Mouse (Mus musculus): ENCODE results near the gene Bpifa5. TPM values are rescaled to one million over a fixed set of nuclear protein-coding genes. Genes with fewer than 3 reads are reported as not detected.
A peak's percentile ranks its signal among the peaks of the same experiment; 100 is the strongest.

The Bpifa5 gene
- total RNA-seq (2014; rRNA removed) (not detected in 2 replicates), polyA plus RNA-seq (2015; fragmentation: Nextera tagmentation; extraction: Ambion mirVana) (not detected in 2 replicates)

GRCm38 (mm10) chr2:154162307-154162706 lies at the start of gene Bpifa5:
Gene Bpifa5 (plus strand): TSS chr2:154162607.
- Histone ChIP-seq H3K4me1 (ENCODE audit: insufficient read depth) (no peaks in the 10 kb centered on the region), H3K9ac (no peak within 1 kb of the TSS), H3K27me3 (ENCODE audit: insufficient read depth, low read length) (no peaks in the 10 kb centered on the region), H3K27ac (ENCODE audit: low read depth, low read length) (no peak within 1 kb of the TSS), H3K9me3 (ENCODE audit: low read length) (0 out of 2 replicates have a peak, but pooled peaks cover 3% of the 10 kb centered on the region), H3K36me3 (ENCODE audit: insufficient read depth) (no peaks in the 10 kb centered on the region), H3K4me3 (ENCODE audit: low read depth, low read length) (no peak within 1 kb of the TSS), H3K4me2 (ENCODE audit: low read depth) (no peak within 1 kb of the TSS)
- WGBS = 86% methylated on average over 8 of the region's 8 CpGs
- no peak for TF ChIP-seq CTCF (IDR thresholded peaks at IDR 0.05; ENCODE audit: low read depth)
- ATAC-seq = no peak
- no peak for DNase-seq

GRCm38 (mm10) chr2:154117381-154117780 lies 45.0 kb upstream of the Bpifa5 start:
- no peak overlapping the region for H3K27ac ChIP-seq (ENCODE audit: low read depth, low read length)
- no peaks in the 10 kb centered on the region for H3K4me1 ChIP-seq (ENCODE audit: insufficient read depth)
- DNase-seq (no peak), ATAC-seq (no peak)
- H3K9ac ChIP-seq = no peak overlapping the region
- H3K27me3 ChIP-seq (ENCODE audit: insufficient read depth, low read length) = no peaks in the 10 kb centered on the region
- no peaks in the 10 kb centered on the region for H3K9me3 ChIP-seq (ENCODE audit: low read length)
- H3K4me2 ChIP-seq (ENCODE audit: low read depth) = no peak overlapping the region
- no peak for TF ChIP-seq CTCF (IDR thresholded peaks at IDR 0.05; ENCODE audit: low read depth)
- H3K4me3 ChIP-seq (ENCODE audit: low read depth, low read length) = no peak overlapping the region
- WGBS = 86% methylated on average over 3 of the region's 3 CpGs
- H3K36me3 ChIP-seq (ENCODE audit: insufficient read depth) = no peaks in the 10 kb centered on the region

- Histone ChIP-seq H3K9ac (no peak within 1 kb of the TSS), H3K4me3 (ENCODE audit: low read depth, low read length) (no peak within 1 kb of the TSS), H3K4me1 (ENCODE audit: insufficient read depth) (no peaks in the 10 kb centered on the region), H3K36me3 (ENCODE audit: insufficient read depth) (no peaks in the 10 kb centered on the region), H3K4me2 (ENCODE audit: low read depth) (no peak within 1 kb of the TSS), H3K27me3 (ENCODE audit: insufficient read depth, low read length) (no peaks in the 10 kb centered on the region), H3K27ac (ENCODE audit: low read depth, low read length) (no peak within 1 kb of the TSS), H3K9me3 (ENCODE audit: low read length) (no peaks in the 10 kb centered on the region)
- 79% methylated on average over 2 of the region's 2 CpGs for WGBS
- DNase-seq (no peak), ATAC-seq (no peak)
- TF ChIP-seq CTCF (IDR thresholded peaks at IDR 0.05; ENCODE audit: low read depth) = no peak
Measured at GRCm38 (mm10) chr2:154130120-154130519, 32.3 kb upstream of the Bpifa5 start, which contains the start of gene Bpifa3. Gene Bpifa3 (plus strand): TSS chr2:154130336.

- H3K4me3 ChIP-seq (ENCODE audit: low read depth, low read length) = no peak within 1 kb of the TSS
- no peaks in the 10 kb centered on the region for H3K27me3 ChIP-seq (ENCODE audit: insufficient read depth, low read length)
- no peaks in the 10 kb centered on the region for H3K36me3 ChIP-seq (ENCODE audit: insufficient read depth)
- no peaks in the 10 kb centered on the region for H3K4me1 ChIP-seq (ENCODE audit: insufficient read depth)
- TF ChIP-seq CTCF (IDR thresholded peaks at IDR 0.05; ENCODE audit: low read depth) = no peak
- H3K9me3 ChIP-seq (ENCODE audit: low read length) = no peaks in the 10 kb centered on the region
- H3K4me2 ChIP-seq (ENCODE audit: low read depth) = no peak within 1 kb of the TSS
- ATAC-seq = no peak
- WGBS = 84% methylated on average over 4 of the region's 4 CpGs
- H3K27ac ChIP-seq (ENCODE audit: low read depth, low read length) = no peak within 1 kb of the TSS
- no peak within 1 kb of the TSS for H3K9ac ChIP-seq
- DNase-seq = no peak
Measured at GRCm38 (mm10) chr2:154142580-154142979, 19.8 kb upstream of the Bpifa5 start, which contains the start of gene Bpifa1. Gene Bpifa1 (plus strand): TSS chr2:154142880.

- ATAC-seq = peak; percentile 38; the same call in 1 of the 2 replicates
- WGBS = 44% methylated on average over 3 of the region's 3 CpGs
Measured at GRCm38 (mm10) chr2:154143735-154144134, 18.7 kb upstream of the Bpifa5 start.

GRCm38 (mm10) chr2:154147496-154147895 lies 14.9 kb upstream of the Bpifa5 start:
- no peak for DNase-seq
- no peak for TF ChIP-seq CTCF (IDR thresholded peaks at IDR 0.05; ENCODE audit: low read depth)
- WGBS = 82% methylated on average over 4 of the region's 4 CpGs

More at GRCm38 (mm10) chr2:154143735-154144134, 18.7 kb upstream of the Bpifa5 start:
- Histone ChIP-seq H3K4me2 (ENCODE audit: low read depth) (no peak overlapping the region), H3K27ac (ENCODE audit: low read depth, low read length) (no peak overlapping the region), H3K4me1 (ENCODE audit: insufficient read depth) (no peaks in the 10 kb centered on the region), H3K36me3 (ENCODE audit: insufficient read depth) (no peaks in the 10 kb centered on the region), H3K27me3 (ENCODE audit: insufficient read depth, low read length) (no peaks in the 10 kb centered on the region), H3K9me3 (ENCODE audit: low read length) (no peaks in the 10 kb centered on the region), H3K4me3 (ENCODE audit: low read depth, low read length) (no peak overlapping the region), H3K9ac (no peak overlapping the region)
- DNase-seq = no peak
- TF ChIP-seq CTCF (IDR thresholded peaks at IDR 0.05; ENCODE audit: low read depth) = no peak

GRCm38 (mm10) chr2:154158433-154158832 lies 4.0 kb upstream of the Bpifa5 start:
- no peaks in the 10 kb centered on the region for H3K27me3 ChIP-seq (ENCODE audit: insufficient read depth, low read length)
- no peak for ATAC-seq
- TF ChIP-seq CTCF (IDR thresholded peaks at IDR 0.05; ENCODE audit: low read depth) = peak; percentile 63
- H3K9ac ChIP-seq = no peak overlapping the region
- H3K27ac ChIP-seq (ENCODE audit: low read depth, low read length) = no peak overlapping the region
- H3K4me3 ChIP-seq (ENCODE audit: low read depth, low read length) = no peak overlapping the region
- WGBS = 26% methylated on average over 3 of the region's 3 CpGs
- DNase-seq = peak; percentile 37
- no peak overlapping the region for H3K4me2 ChIP-seq (ENCODE audit: low read depth)
- H3K9me3 ChIP-seq (ENCODE audit: low read length) = 0 out of 2 replicates have a peak, but pooled peaks cover 3% of the 10 kb centered on the region
- H3K4me1 ChIP-seq (ENCODE audit: insufficient read depth) = no peaks in the 10 kb centered on the region
- H3K36me3 ChIP-seq (ENCODE audit: insufficient read depth) = no peaks in the 10 kb centered on the region

More at GRCm38 (mm10) chr2:154147496-154147895, 14.9 kb upstream of the Bpifa5 start:
- no peak for ATAC-seq
- Histone ChIP-seq H3K27me3 (ENCODE audit: insufficient read depth, low read length) (no peaks in the 10 kb centered on the region), H3K36me3 (ENCODE audit: insufficient read depth) (no peaks in the 10 kb centered on the region), H3K4me3 (ENCODE audit: low read depth, low read length) (no peak overlapping the region), H3K9me3 (ENCODE audit: low read length) (no peaks in the 10 kb centered on the region), H3K27ac (ENCODE audit: low read depth, low read length) (no peak overlapping the region), H3K4me2 (ENCODE audit: low read depth) (no peak overlapping the region), H3K9ac (no peak overlapping the region), H3K4me1 (ENCODE audit: insufficient read depth) (no peaks in the 10 kb centered on the region)

All from forebrain, postnatal 0 days (tissue).